Mouse (Mus musculus): ENCODE measurements at regions not wholly inside any gene's neighbourhood (a gene's known extent, or its start where the extent isn't known, plus 50 kb on each side); places are given as distances from the start of the nearest gene placed in this dataset.

DNA sequence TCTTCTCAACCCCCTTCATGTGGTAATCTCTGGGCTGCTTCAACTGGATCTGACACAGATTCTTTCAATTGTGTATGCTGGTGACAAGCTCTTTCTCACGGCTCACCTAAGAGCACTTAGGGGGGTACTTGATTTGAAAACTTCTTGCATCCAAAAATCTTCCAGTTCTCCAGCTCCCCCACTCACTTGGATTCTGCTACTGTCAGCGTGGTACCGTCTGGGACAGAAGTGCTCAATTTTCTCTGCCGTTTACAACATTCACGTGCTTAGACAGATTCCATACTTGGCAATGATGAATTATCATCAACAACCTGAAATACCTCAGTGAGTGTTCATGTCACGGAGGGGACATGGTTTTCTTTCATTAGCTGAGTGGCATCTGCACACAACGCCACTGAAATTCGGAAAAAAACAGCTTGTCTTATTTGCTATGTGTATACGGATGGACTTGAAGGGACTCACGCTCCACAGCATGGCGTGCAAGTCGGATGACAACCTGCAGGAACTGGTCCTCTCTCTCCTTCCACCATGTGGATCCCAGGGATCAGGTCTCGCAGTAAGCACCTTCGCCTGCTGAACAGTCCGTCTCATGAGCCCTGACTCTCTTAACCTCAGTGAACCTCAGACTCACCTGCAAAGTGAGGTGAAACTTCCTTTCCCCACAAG, 132.5 kb downstream of the Sox4 start:
- Histone ChIP-seq H3K36me3 (ENCODE audit: control insufficient read depth, insufficient read depth, low read length, poor library complexity, severe bottlenecking) (no peaks in the 10 kb centered on the region), H3K9ac (ENCODE audit: insufficient read depth, low read depth, low read length, poor library complexity, severe bottlenecking) (no peak overlapping the region), H3K9me3 (ENCODE audit: control insufficient read depth, insufficient read depth, low read depth, low read length) (no peaks in the 10 kb centered on the region), H3K4me3 (ENCODE audit: insufficient read depth in 1 of 2, low read depth in 1 of 2, low read length in 2 of 2, poor library complexity in 1 of 2, severe bottlenecking in 1 of 2) (no peak overlapping the region), H3K4me1 (ENCODE audit: control insufficient read depth in 2 of 2, insufficient read depth in 2 of 2, low read length in 2 of 2, poor library complexity in 1 of 2) (no peaks in the 10 kb centered on the region), H3K27ac (ENCODE audit: insufficient read depth, low read depth, low read length, poor library complexity, severe bottlenecking) (no peak overlapping the region)
- in situ Hi-C loops (cut with MboI; ENCODE audit: low sequenced_read_pairs in 2 of 2, unreplicated experiment in 2 of 2) = no loop called here
- DNase-seq (ENCODE audit: low read depth, low spot score) = no peak
- no peak for TF ChIP-seq ZNF384 (IDR thresholded peaks at IDR 0.05; ENCODE audit: low read depth, low read length)
- TF ChIP-seq ZC3H11A (IDR thresholded peaks at IDR 0.05; ENCODE audit: borderline replicate concordance, low read depth, low read length) = no peak
- no peak for TF ChIP-seq CHD2 (IDR thresholded peaks at IDR 0.05; ENCODE audit: low read depth, low read length)
- no peak for TF ChIP-seq HCFC1 (IDR thresholded peaks at IDR 0.05; ENCODE audit: borderline replicate concordance, insufficient read depth, low read length)
- TF ChIP-seq MAFK (IDR thresholded peaks at IDR 0.05; ENCODE audit: insufficient read depth, low read depth, low read length) = no peak

GRCm38 (mm10) chr13:28814127-28814526, 139.4 kb downstream of the Sox4 start:
- no peak overlapping the region for H3K27ac ChIP-seq (ENCODE audit: insufficient read depth, low read depth, low read length, poor library complexity, severe bottlenecking)
- peaks cover 9 to 15% of the 10 kb centered on the region in 2 experiments; a peak in 3 of 4 replicates for H3K4me1 ChIP-seq (ENCODE audit: control insufficient read depth in 2 of 2, insufficient read depth in 2 of 2, low read length in 2 of 2, poor library complexity in 1 of 2)
- in situ Hi-C loops (cut with MboI; ENCODE audit: low sequenced_read_pairs in 2 of 2, unreplicated experiment in 2 of 2) = no loop called here
- no peak for DNase-seq (ENCODE audit: low read depth, low spot score)
- no peaks in the 10 kb centered on the region for H3K9me3 ChIP-seq (ENCODE audit: control insufficient read depth, insufficient read depth, low read depth, low read length)
- H3K9ac ChIP-seq (ENCODE audit: insufficient read depth, low read depth, low read length, poor library complexity, severe bottlenecking) = no peak overlapping the region
- no peak overlapping the region for H3K4me3 ChIP-seq (ENCODE audit: insufficient read depth in 1 of 2, low read depth in 1 of 2, low read length in 2 of 2, poor library complexity in 1 of 2, severe bottlenecking in 1 of 2)
- H3K36me3 ChIP-seq (ENCODE audit: control insufficient read depth, insufficient read depth, low read length, poor library complexity, severe bottlenecking) = no peaks in the 10 kb centered on the region
- TF ChIP-seq ZC3H11A (IDR thresholded peaks at IDR 0.05; ENCODE audit: borderline replicate concordance, low read depth, low read length) (no peak), MAFK (IDR thresholded peaks at IDR 0.05; ENCODE audit: insufficient read depth, low read depth, low read length) (no peak), CHD2 (IDR thresholded peaks at IDR 0.05; ENCODE audit: low read depth, low read length) (no peak), ZNF384 (IDR thresholded peaks at IDR 0.05; ENCODE audit: low read depth, low read length) (no peak), HCFC1 (IDR thresholded peaks at IDR 0.05; ENCODE audit: borderline replicate concordance, insufficient read depth, low read length) (no peak)

- in situ Hi-C loops (cut with MboI; ENCODE audit: low sequenced_read_pairs in 2 of 2, unreplicated experiment in 2 of 2) = no loop called here
- peak; percentile 43 for DNase-seq (ENCODE audit: low read depth, low spot score)
- Histone ChIP-seq H3K27ac (ENCODE audit: insufficient read depth, low read depth, low read length, poor library complexity, severe bottlenecking) (peak overlapping the region; percentile 56), H3K4me1 (ENCODE audit: control insufficient read depth in 2 of 2, insufficient read depth in 2 of 2, low read length in 2 of 2, poor library complexity in 1 of 2) (peaks cover 12 to 15% of the 10 kb centered on the region in 2 experiments; a peak in 3 of 4 replicates), H3K36me3 (ENCODE audit: control insufficient read depth, insufficient read depth, low read length, poor library complexity, severe bottlenecking) (no peaks in the 10 kb centered on the region), H3K9me3 (ENCODE audit: control insufficient read depth, insufficient read depth, low read depth, low read length) (no peaks in the 10 kb centered on the region), H3K9ac (ENCODE audit: insufficient read depth, low read depth, low read length, poor library complexity, severe bottlenecking) (no peak overlapping the region), H3K4me3 (ENCODE audit: insufficient read depth in 1 of 2, low read depth in 1 of 2, low read length in 2 of 2, poor library complexity in 1 of 2, severe bottlenecking in 1 of 2) (peak overlapping the region in 1 of 2 experiments; percentile 30; a peak in 2 of 4 replicates)
- TF ChIP-seq CHD2 (IDR thresholded peaks at IDR 0.05; ENCODE audit: low read depth, low read length) = no peak
- TF ChIP-seq ZC3H11A (IDR thresholded peaks at IDR 0.05; ENCODE audit: borderline replicate concordance, low read depth, low read length) = no peak
- TF ChIP-seq HCFC1 (IDR thresholded peaks at IDR 0.05; ENCODE audit: borderline replicate concordance, insufficient read depth, low read length) = no peak
- 0 out of 2 replicates have a peak, but pooled peaks have one; percentile 1 for TF ChIP-seq ZNF384 (IDR thresholded peaks at IDR 0.05; ENCODE audit: low read depth, low read length)
These were observed 141.6 kb downstream of the Sox4 start for GRCm38 (mm10) chr13:28811667-28812575.

DNA sequence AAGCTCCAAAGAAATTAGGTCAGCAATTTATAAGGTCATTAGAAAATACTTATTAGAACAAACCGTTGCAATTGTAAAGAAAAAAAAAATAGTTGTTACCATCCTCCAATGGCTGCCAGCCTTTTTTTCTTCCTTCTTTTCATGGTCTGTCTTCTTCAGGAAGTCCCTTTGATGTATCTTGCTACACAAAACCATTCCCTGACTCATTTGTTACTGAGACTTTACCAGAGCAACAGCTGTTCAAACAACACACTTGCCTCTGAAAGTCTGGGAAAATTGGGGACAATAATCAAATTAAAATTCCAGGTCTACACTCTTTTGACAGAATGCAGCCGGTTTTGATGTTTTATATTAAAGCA, 142.5 kb downstream of the Sox4 start:
- Histone ChIP-seq H3K27ac (ENCODE audit: insufficient read depth, low read depth, low read length, poor library complexity, severe bottlenecking) (peak overlapping the region; percentile 56; the same call in 1 of the 2 replicates), H3K4me1 (ENCODE audit: control insufficient read depth in 2 of 2, insufficient read depth in 2 of 2, low read length in 2 of 2, poor library complexity in 1 of 2) (peaks cover 12 to 15% of the 10 kb centered on the region in 2 experiments; a peak in 3 of 4 replicates), H3K9me3 (ENCODE audit: control insufficient read depth, insufficient read depth, low read depth, low read length) (no peaks in the 10 kb centered on the region), H3K4me3 (ENCODE audit: insufficient read depth in 1 of 2, low read depth in 1 of 2, low read length in 2 of 2, poor library complexity in 1 of 2, severe bottlenecking in 1 of 2) (peak overlapping the region in 1 of 2 experiments; percentile 30; a peak in 1 of 4 replicates), H3K36me3 (ENCODE audit: control insufficient read depth, insufficient read depth, low read length, poor library complexity, severe bottlenecking) (no peaks in the 10 kb centered on the region), H3K9ac (ENCODE audit: insufficient read depth, low read depth, low read length, poor library complexity, severe bottlenecking) (no peak overlapping the region)
- peak; percentile 8 for DNase-seq (ENCODE audit: low read depth, low spot score)
- TF ChIP-seq CHD2 (IDR thresholded peaks at IDR 0.05; ENCODE audit: low read depth, low read length) = no peak
- TF ChIP-seq HCFC1 (IDR thresholded peaks at IDR 0.05; ENCODE audit: borderline replicate concordance, insufficient read depth, low read length) = no peak
- in situ Hi-C loops (cut with MboI; ENCODE audit: low sequenced_read_pairs in 2 of 2, unreplicated experiment in 2 of 2) = no loop called here

All from ES-E14 (cell line).